Mouse (Mus musculus): Measurements from ENCODE around the gene Hilpda. TPM values are rescaled to one million over a fixed set of nuclear protein-coding genes. Genes with fewer than 3 reads are reported as not detected.

Gene Hilpda
- polyA plus RNA-seq (2014; fragmentation: Nextera tagmentation; extraction: Ambion mirVana), result 35.2 and 35.9 TPM in 2 replicates

DNA sequence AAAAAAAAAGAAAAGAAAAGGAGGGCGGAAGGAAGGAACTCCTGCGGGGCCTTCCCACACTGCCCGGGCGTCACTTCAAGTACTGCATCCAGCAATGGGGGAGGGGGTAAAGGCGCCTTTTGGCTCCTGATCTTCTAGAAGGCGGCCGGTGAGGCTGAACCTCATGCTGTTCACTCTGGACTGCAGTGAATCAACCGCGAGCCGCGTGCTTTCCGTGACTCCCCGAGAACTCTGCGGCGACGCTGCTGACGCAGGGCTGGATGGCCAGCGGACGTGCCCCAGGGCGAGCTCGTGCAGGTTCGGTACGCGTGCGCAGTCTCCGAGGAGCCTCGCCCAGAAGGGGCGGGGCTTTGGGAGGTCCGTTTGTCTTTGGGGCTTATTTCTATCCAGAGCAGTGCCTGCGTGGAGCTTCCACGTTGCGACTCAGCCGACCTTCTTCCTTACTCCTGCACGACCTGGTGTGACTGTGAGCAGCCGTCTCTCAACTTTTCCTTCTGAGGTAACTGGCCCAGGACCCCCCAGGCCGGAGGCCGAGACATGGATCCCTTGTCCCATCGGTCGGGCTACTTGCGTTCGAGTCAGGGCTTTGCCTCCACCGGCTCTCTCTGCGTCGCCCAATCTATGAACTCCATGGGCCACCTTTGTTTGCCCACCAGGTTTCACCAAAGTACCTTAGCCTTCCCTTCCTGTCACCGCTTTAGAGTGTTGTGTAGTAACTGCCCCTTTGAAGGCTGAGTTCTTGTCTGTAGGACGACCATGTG, at the start of gene Hilpda:
TSS of gene Hilpda (plus strand) at position 177 of the 761 bp plus-strand sequence.
- peaks cover 9% of the 10 kb centered on the region for H3K4me1 ChIP-seq (ENCODE audit: control insufficient read depth, insufficient read depth, low read length)
- WGBS, result under 1% methylated on average over 46 of the region's 46 CpGs
- peak; percentile 95 for ATAC-seq (ENCODE audit: low FRiP score, low TSS enrichment)
- H3K36me3 ChIP-seq (ENCODE audit: control insufficient read depth, insufficient read depth, low read length), result peaks cover 10% of the 10 kb centered on the region
- H3K4me3 ChIP-seq (replicated peaks; ENCODE audit: low read depth, low read length), result peak within 1 kb of the TSS; percentile 58
- H3K27ac ChIP-seq (replicated peaks; ENCODE audit: low read depth, low read length), result peak within 1 kb of the TSS; percentile 46; the same call in 1 of the 2 replicates
- peak within 1 kb of the TSS; percentile 77 for H3K4me2 ChIP-seq (ENCODE audit: low read length)
- H3K27me3 ChIP-seq (ENCODE audit: control insufficient read depth, insufficient read depth, low read length), result no peaks in the 10 kb centered on the region
- no peaks in the 10 kb centered on the region for H3K9me3 ChIP-seq (ENCODE audit: control insufficient read depth, low read length)
- peak within 1 kb of the TSS; percentile 65 for H3K9ac ChIP-seq (replicated peaks; ENCODE audit: low read length)
- DNase-seq, result peak; percentile 96

DNA sequence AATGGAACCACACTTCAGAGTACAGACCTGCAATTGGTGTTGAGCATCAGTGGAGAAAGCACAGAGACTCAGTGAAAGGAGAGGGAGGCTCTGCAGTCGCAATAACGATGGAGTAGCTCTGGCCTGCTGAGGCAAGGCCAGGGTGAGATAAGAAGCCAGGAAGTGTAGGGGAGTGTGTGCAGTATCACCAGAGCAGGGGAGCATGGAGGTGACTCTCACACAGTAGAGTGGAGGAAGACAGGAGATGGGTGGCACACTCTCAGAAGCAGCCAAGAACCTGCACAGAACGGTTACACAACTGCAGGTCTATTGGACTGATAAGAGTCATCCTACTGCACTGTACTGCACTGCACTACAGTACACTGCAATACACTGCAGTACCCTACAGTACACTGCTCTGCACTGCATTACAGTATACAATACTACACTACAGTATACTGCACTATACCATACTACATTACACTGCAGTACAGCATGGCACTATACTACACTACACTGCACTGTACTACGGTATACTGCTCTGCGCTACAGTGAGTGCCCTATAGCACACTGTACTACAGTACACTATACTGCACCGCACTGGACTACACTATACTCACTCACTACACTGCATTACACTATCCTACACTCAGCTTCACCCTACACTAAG, 42.9 kb upstream of the Hilpda start:
- no peaks in the 10 kb centered on the region for H3K27me3 ChIP-seq (ENCODE audit: control insufficient read depth, insufficient read depth, low read length)
- no peaks in the 10 kb centered on the region for H3K36me3 ChIP-seq (ENCODE audit: control insufficient read depth, insufficient read depth, low read length)
- no peak overlapping the region for H3K9ac ChIP-seq (replicated peaks; ENCODE audit: low read length)
- WGBS, result 89% methylated on average over 6 of the region's 6 CpGs
- H3K27ac ChIP-seq (replicated peaks; ENCODE audit: low read depth, low read length), result no peak overlapping the region
- H3K9me3 ChIP-seq (ENCODE audit: control insufficient read depth, low read length), result no peaks in the 10 kb centered on the region
- no peak for DNase-seq
- no peak overlapping the region for H3K4me2 ChIP-seq (ENCODE audit: low read length)
- H3K4me1 ChIP-seq (ENCODE audit: control insufficient read depth, insufficient read depth, low read length), result no peaks in the 10 kb centered on the region
- ATAC-seq (ENCODE audit: low FRiP score, low TSS enrichment), result no peak
- no peak overlapping the region for H3K4me3 ChIP-seq (replicated peaks; ENCODE audit: low read depth, low read length)

DNA sequence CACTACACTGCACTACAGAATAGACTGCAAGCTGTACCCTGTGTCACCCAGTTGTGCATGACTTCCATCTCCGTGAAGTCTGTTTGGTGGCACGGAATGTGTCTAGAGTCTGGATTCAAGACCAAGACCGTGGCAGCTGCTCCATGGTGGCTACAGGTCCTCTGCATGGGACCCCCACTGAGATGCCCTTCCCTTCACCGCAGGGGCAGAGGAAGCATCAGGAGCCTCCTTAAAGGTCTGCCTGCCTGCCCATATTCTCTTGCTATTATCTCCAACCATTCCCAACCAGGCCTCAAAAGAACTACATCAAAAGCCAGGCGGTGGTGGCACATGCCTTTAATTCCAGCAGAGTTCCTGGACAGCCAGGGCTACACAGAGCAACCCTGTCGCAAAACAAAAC, 41.9 kb upstream of the Hilpda start:
- WGBS, result 59% methylated on average over 6 of the region's 6 CpGs
- Histone ChIP-seq H3K4me1 (ENCODE audit: control insufficient read depth, insufficient read depth, low read length) (no peaks in the 10 kb centered on the region), H3K9me3 (ENCODE audit: control insufficient read depth, low read length) (no peaks in the 10 kb centered on the region), H3K4me3 (replicated peaks; ENCODE audit: low read depth, low read length) (no peak overlapping the region), H3K27me3 (ENCODE audit: control insufficient read depth, insufficient read depth, low read length) (no peaks in the 10 kb centered on the region), H3K36me3 (ENCODE audit: control insufficient read depth, insufficient read depth, low read length) (no peaks in the 10 kb centered on the region), H3K27ac (replicated peaks; ENCODE audit: low read depth, low read length) (no peak overlapping the region), H3K4me2 (ENCODE audit: low read length) (no peak overlapping the region), H3K9ac (replicated peaks; ENCODE audit: low read length) (no peak overlapping the region)
- no peak for DNase-seq
- no peak for ATAC-seq (ENCODE audit: low FRiP score, low TSS enrichment)

DNA sequence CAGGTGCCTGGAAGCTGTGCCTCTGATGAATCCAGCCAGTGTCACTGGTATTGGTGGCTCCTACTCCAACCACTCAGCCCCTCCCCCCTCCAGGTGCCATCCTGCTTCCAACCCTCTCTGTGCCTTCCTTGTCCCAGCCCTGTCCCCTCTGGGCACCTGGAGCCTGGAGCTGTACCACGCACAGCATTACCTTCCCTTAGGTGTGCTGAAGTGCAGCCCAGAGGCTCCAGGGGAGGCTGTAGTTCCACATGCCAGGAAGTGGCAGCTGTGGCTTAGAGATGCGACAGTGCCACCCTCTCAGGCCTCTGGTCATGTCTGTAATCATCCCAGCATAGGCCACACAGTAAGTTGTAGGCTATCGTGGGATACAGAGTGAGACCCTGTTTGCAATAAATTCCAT, 40.5 kb upstream of the Hilpda start:
- DNase-seq, result no peak
- WGBS, result 78% methylated on average over 3 of the region's 3 CpGs

DNA sequence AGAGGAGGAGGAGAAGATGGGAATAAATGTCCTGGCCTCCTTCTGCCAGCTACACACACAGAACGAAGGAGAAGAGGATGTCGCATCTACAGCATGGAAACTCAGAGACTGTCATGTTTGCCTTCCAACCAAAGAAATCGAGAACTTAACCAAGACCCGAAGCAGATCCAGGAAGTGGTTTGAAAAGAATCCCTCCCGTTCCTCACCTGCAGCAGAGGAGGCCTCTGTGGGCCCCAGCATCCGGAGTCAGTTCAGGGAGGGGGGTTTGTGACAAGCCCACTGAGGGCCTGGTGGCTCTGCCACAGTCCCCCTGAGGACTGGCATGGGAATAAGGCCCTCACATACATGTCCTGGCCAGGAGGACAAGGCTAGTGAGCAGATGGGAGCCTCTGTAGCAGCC, 40.0 kb upstream of the Hilpda start:
- Histone ChIP-seq H3K4me1 (ENCODE audit: control insufficient read depth, insufficient read depth, low read length) (no peaks in the 10 kb centered on the region), H3K36me3 (ENCODE audit: control insufficient read depth, insufficient read depth, low read length) (no peaks in the 10 kb centered on the region), H3K27ac (replicated peaks; ENCODE audit: low read depth, low read length) (no peak overlapping the region), H3K27me3 (ENCODE audit: control insufficient read depth, insufficient read depth, low read length) (no peaks in the 10 kb centered on the region), H3K4me3 (replicated peaks; ENCODE audit: low read depth, low read length) (no peak overlapping the region), H3K4me2 (ENCODE audit: low read length) (no peak overlapping the region), H3K9ac (replicated peaks; ENCODE audit: low read length) (no peak overlapping the region), H3K9me3 (ENCODE audit: control insufficient read depth, low read length) (no peaks in the 10 kb centered on the region)
- DNase-seq, result no peak
- ATAC-seq (ENCODE audit: low FRiP score, low TSS enrichment), result no peak
- WGBS, result 88% methylated on average over 6 of the region's 6 CpGs

More for the DNA sequence above, 40.5 kb upstream of the Hilpda start:
- Histone ChIP-seq H3K36me3 (ENCODE audit: control insufficient read depth, insufficient read depth, low read length) (no peaks in the 10 kb centered on the region), H3K27me3 (ENCODE audit: control insufficient read depth, insufficient read depth, low read length) (no peaks in the 10 kb centered on the region), H3K4me1 (ENCODE audit: control insufficient read depth, insufficient read depth, low read length) (no peaks in the 10 kb centered on the region), H3K27ac (replicated peaks; ENCODE audit: low read depth, low read length) (no peak overlapping the region), H3K4me2 (ENCODE audit: low read length) (no peak overlapping the region), H3K9me3 (ENCODE audit: control insufficient read depth, low read length) (no peaks in the 10 kb centered on the region), H3K4me3 (replicated peaks; ENCODE audit: low read depth, low read length) (no peak overlapping the region), H3K9ac (replicated peaks; ENCODE audit: low read length) (no peak overlapping the region)
- no peak for ATAC-seq (ENCODE audit: low FRiP score, low TSS enrichment)

DNA sequence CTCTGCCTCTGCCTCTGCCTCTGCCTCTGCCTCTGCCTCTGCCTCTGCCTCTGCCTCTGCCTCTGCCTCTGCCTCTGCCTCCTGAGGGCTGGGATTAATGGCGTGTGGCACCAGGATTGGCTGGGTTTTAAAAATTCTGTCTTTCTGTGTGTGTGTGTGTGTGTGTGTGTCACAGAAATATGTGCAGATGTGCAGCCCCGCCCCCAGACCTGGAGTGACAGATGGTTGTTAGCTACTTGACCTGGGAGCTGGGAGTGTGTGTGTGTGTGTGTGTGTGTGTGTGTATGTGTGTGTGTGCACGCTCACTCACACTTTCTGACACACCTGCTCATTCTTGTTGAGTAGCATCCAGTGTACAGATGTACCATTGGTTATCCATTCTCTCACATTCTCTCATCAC, 38.6 kb upstream of the Hilpda start:
- Histone ChIP-seq H3K27me3 (ENCODE audit: control insufficient read depth, insufficient read depth, low read length) (no peaks in the 10 kb centered on the region), H3K9ac (replicated peaks; ENCODE audit: low read length) (no peak overlapping the region), H3K9me3 (ENCODE audit: control insufficient read depth, low read length) (no peaks in the 10 kb centered on the region), H3K4me1 (ENCODE audit: control insufficient read depth, insufficient read depth, low read length) (no peaks in the 10 kb centered on the region), H3K36me3 (ENCODE audit: control insufficient read depth, insufficient read depth, low read length) (no peaks in the 10 kb centered on the region), H3K4me3 (replicated peaks; ENCODE audit: low read depth, low read length) (no peak overlapping the region), H3K4me2 (ENCODE audit: low read length) (no peak overlapping the region), H3K27ac (replicated peaks; ENCODE audit: low read depth, low read length) (no peak overlapping the region)
- ATAC-seq (ENCODE audit: low FRiP score, low TSS enrichment) (no peak), DNase-seq (no peak)
- 80% methylated on average over 3 of the region's 3 CpGs for WGBS

DNA sequence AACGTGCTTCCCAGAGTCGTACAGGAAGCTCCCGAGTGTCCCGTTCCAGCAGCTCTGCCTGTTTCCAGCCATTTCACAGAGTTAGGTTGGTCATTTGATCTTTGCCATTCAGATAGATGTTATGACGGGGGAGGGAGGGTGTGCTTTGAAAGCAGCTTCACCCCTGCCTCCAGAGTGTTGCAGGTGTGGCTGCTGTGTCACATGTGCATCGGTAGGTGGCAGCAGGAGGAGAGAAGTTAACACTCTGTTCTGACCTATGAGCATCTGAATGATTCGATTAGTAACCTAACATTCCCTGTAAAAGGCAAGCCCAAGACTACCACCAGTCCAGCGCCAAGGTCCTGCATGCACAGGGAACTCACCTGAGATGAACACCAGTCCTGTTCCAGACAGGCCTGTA, 38.0 kb upstream of the Hilpda start:
- H3K4me1 ChIP-seq (ENCODE audit: control insufficient read depth, insufficient read depth, low read length), result no peaks in the 10 kb centered on the region
- 46% methylated on average over 8 of the region's 8 CpGs for WGBS
- no peaks in the 10 kb centered on the region for H3K27me3 ChIP-seq (ENCODE audit: control insufficient read depth, insufficient read depth, low read length)
- no peak overlapping the region for H3K9ac ChIP-seq (replicated peaks; ENCODE audit: low read length)
- no peaks in the 10 kb centered on the region for H3K36me3 ChIP-seq (ENCODE audit: control insufficient read depth, insufficient read depth, low read length)
- H3K27ac ChIP-seq (replicated peaks; ENCODE audit: low read depth, low read length), result no peak overlapping the region
- no peak for ATAC-seq (ENCODE audit: low FRiP score, low TSS enrichment)
- peak; percentile 54 for DNase-seq
- H3K4me2 ChIP-seq (ENCODE audit: low read length), result no peak overlapping the region
- H3K9me3 ChIP-seq (ENCODE audit: control insufficient read depth, low read length), result no peaks in the 10 kb centered on the region
- no peak overlapping the region for H3K4me3 ChIP-seq (replicated peaks; ENCODE audit: low read depth, low read length)

DNA sequence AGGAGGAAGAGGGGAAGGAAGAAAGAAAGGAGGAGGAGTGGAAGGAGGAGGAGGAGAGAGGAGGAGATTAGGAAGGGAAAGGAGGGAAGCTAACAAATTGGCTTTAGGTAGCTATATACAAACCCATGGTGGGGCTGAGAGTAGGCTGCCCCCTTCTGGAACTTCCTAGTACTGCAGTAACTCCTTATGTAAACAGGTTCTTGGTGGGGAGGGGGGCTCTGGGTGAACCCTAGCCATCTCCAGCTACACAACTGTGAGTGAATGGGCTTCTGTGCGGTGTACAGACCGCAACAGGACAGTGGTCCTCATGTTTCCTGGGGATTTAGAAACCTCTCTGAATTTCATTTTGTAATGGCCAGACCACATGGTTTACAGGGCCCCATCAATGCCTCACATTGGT, 31.5 kb upstream of the Hilpda start:
- DNase-seq (peak; percentile 72), ATAC-seq (ENCODE audit: low FRiP score, low TSS enrichment) (no peak)
- no peak overlapping the region for H3K27ac ChIP-seq (replicated peaks; ENCODE audit: low read depth, low read length)

DNA sequence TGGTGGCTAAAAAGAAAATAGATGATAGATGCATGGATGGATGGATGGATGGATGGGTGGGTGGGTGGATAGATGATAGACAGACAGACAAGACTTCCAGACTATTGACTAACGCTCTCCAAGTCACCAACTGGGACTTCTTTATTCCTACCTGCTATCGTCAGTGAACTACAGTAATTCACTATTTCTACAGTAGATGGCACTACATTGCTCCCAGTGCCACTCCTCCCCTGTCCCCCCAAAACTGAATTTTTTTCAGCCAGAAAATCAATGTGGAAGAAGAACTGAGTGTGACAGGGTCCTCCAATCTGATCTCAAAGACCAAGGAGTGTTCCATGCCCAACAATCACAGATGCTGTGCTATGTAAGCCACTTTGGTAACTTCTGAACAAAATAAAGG, 30.6 kb upstream of the Hilpda start:
- WGBS, result 53% methylated on average over 2 of the region's 2 CpGs
- Histone ChIP-seq H3K9me3 (ENCODE audit: control insufficient read depth, low read length) (no peaks in the 10 kb centered on the region), H3K27ac (replicated peaks; ENCODE audit: low read depth, low read length) (no peak overlapping the region), H3K9ac (replicated peaks; ENCODE audit: low read length) (no peak overlapping the region), H3K4me3 (replicated peaks; ENCODE audit: low read depth, low read length) (no peak overlapping the region), H3K27me3 (ENCODE audit: control insufficient read depth, insufficient read depth, low read length) (no peaks in the 10 kb centered on the region), H3K4me2 (ENCODE audit: low read length) (no peak overlapping the region), H3K4me1 (ENCODE audit: control insufficient read depth, insufficient read depth, low read length) (no peaks in the 10 kb centered on the region), H3K36me3 (ENCODE audit: control insufficient read depth, insufficient read depth, low read length) (no peaks in the 10 kb centered on the region)
- DNase-seq (peak; percentile 2), ATAC-seq (ENCODE audit: low FRiP score, low TSS enrichment) (no peak)

More for the DNA sequence above, 31.5 kb upstream of the Hilpda start:
- WGBS, result 28% methylated on average over 2 of the region's 2 CpGs
- H3K36me3 ChIP-seq (ENCODE audit: control insufficient read depth, insufficient read depth, low read length), result no peaks in the 10 kb centered on the region
- H3K27me3 ChIP-seq (ENCODE audit: control insufficient read depth, insufficient read depth, low read length), result no peaks in the 10 kb centered on the region
- no peak overlapping the region for H3K9ac ChIP-seq (replicated peaks; ENCODE audit: low read length)
- H3K9me3 ChIP-seq (ENCODE audit: control insufficient read depth, low read length), result no peaks in the 10 kb centered on the region
- H3K4me2 ChIP-seq (ENCODE audit: low read length), result no peak overlapping the region
- H3K4me1 ChIP-seq (ENCODE audit: control insufficient read depth, insufficient read depth, low read length), result no peaks in the 10 kb centered on the region
- no peak overlapping the region for H3K4me3 ChIP-seq (replicated peaks; ENCODE audit: low read depth, low read length)

All from midbrain, embryonic 14.5 days (tissue).